8 mouse cellular contexts compared by ENCODE assay signal in the genomic region with DNA sequence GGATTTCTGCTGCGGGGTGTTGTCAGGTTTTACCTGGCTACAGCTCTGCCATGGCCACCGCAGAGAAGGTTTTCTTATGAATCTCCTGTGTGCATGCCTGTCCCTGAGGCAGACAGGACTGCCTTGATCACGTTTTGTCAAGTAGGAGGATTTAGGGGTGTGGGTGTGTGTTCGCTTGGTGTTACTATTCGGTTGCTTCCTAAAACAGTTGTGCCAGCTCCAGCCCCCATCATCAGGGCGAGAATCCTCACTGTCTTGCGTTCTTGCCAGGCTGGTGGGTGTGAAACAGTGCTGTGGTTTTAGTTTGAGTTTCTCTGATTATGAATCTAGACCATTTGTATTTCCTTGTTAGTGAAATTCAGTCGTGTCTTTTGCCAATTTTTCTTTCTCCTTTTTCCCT. TPM values are rescaled to one million over a fixed set of nuclear protein-coding genes. Genes with fewer than 3 reads are reported as not detected.
DNase-seq lines count a peak whose midpoint lies in the region; ATAC-seq and TF ChIP-seq lines count a peak whose summit lies in the region.
"Had no signal": no experiment of that assay in that cellular context is flagged by ENCODE, and none has a peak within 500 bp of the region (broad histone marks: within the 10 kb centered on the region; RNA-seq: fewer than 3 reads in every experiment).

No protein-coding gene starts in this region.

- H3K36me3 ChIP-seq in lung, postnatal 0 days (ENCODE audit: insufficient read depth, low read length): no peaks in the 10 kb centered on the region

- H3K27me3 ChIP-seq in lung, postnatal 0 days (replicated peaks; ENCODE audit: insufficient read depth, low read length): no peaks in the 10 kb centered on the region

- no peak overlapping the region for H3K27ac ChIP-seq in lung, postnatal 0 days (ENCODE audit: low read length)

- no peaks in the 10 kb centered on the region for H3K9me3 ChIP-seq in lung, postnatal 0 days (ENCODE audit: low read length)
- H3K9me3 ChIP-seq: megakaryocyte, embryonic 14.5 days had no signal

- WGBS in lung, postnatal 0 days: 67% methylated on average over 8 of the region's 8 CpGs

- H3K4me3 ChIP-seq in lung, postnatal 0 days (ENCODE audit: low read depth, low read length): no peak overlapping the region

- H3K9ac ChIP-seq in lung, postnatal 0 days (replicated peaks; ENCODE audit: low read depth): no peak overlapping the region

- H3K4me2 ChIP-seq in lung, postnatal 0 days (replicated peaks; ENCODE audit: low read depth, low read length): no peak overlapping the region

- peak; percentile 89 for DNase-seq in right cerebral cortex, adult 18-20 months
- DNase-seq in right cerebral cortex, postnatal 4 days: no peak
- DNase-seq in frontal cortex, postnatal 10 days (ENCODE audit: low spot score in 2 of 2): peak; percentile 55 to 57
- DNase-seq in left cerebral cortex, postnatal 25 days (ENCODE audit: low spot score in 2 of 2): peak; percentile 79 to 97
- no peak for DNase-seq in thymus, postnatal 14 days
- DNase-seq in heart, adult 9 months (ENCODE audit: low spot score in 2 of 2): no peak
- DNase-seq in lung, postnatal 0 days (ENCODE audit: low spot score): no peak

- peaks cover 11% of the 10 kb centered on the region; the same call in 1 of the 2 replicates for H3K4me1 ChIP-seq in lung, postnatal 0 days (ENCODE audit: insufficient read depth, low read depth, low read length)

- no peak for ATAC-seq in lung, postnatal 0 days

- no peak for TF ChIP-seq EP300 in lung, postnatal 0 days (IDR thresholded peaks at IDR 0.05)

- intact Hi-C loops in left cerebral cortex, postnatal 25 days (cut with DNase I): loop anchor here (5.0 kb wide), 1 partner anchor 85 kb away; no protein-coding TSS in a partner anchor

- TF ChIP-seq CTCF in lung, postnatal 0 days (IDR thresholded peaks at IDR 0.05): no peak

RNA-seq across cellular contexts. Expression of a gene that starts 2.7 kb away (rescaled TPM):
- 10 to 100 TPM; 63.3 to 79.9 TPM for total RNA-seq in left cerebral cortex, postnatal 25 days (2021)
- 6.8 and 9.5 TPM in 2 replicates for polyA plus RNA-seq in lung, postnatal 0 days (2015; fragmentation: Nextera tagmentation; extraction: Ambion mirVana)

RNA-seq across cellular contexts. Expression of a gene that starts 16.5 kb away (rescaled TPM):
- 10 to 100 TPM; 45.0 to 50.4 TPM for total RNA-seq in left cerebral cortex, postnatal 25 days (2021)
- polyA plus RNA-seq in lung, postnatal 0 days (2015; fragmentation: Nextera tagmentation; extraction: Ambion mirVana): 38.8 and 44.9 TPM in 2 replicates

RNA-seq across cellular contexts. Expression of a gene that starts 40.7 kb away (rescaled TPM):
- total RNA-seq in left cerebral cortex, postnatal 25 days (2021): 10 to 100 TPM; 55.9 to 60.9 TPM
- 20.2 and 23.4 TPM in 2 replicates for polyA plus RNA-seq in lung, postnatal 0 days (2015; fragmentation: Nextera tagmentation; extraction: Ambion mirVana)

RNA-seq across cellular contexts. Expression of a gene that starts 57.3 kb away (rescaled TPM):
- total RNA-seq in left cerebral cortex, postnatal 25 days (2021): under 1 TPM in 1 of 2 experiments, not detected in 1; 0.44 TPM
- not detected in 2 replicates for polyA plus RNA-seq in lung, postnatal 0 days (2015; fragmentation: Nextera tagmentation; extraction: Ambion mirVana)

Comparison
In these comparisons a context has a peak if more than half of its experiments do, and no peak if none do; other contexts are left out.
1. DNase-seq: peak in right cerebral cortex, adult 18-20 months (single experiment), frontal cortex, postnatal 10 days (2 of 2) and left cerebral cortex, postnatal 25 days (2 of 2); none in right cerebral cortex, postnatal 4 days (single experiment), thymus, postnatal 14 days (single experiment), heart, adult 9 months (0 of 2) and lung, postnatal 0 days (single experiment).